Mouse (Mus musculus): Measurements from ENCODE around the gene Orc5. TPM values are rescaled to one million over a fixed set of nuclear protein-coding genes. Genes with fewer than 3 reads are reported as not detected.

The Orc5 gene
- polyA plus RNA-seq, 2 experiments, result 12.8 to 55.8 TPM

GRCm38 (mm10) chr5:22451764-22452163 is 98.5 kb downstream of the Orc5 start:
- Histone ChIP-seq H3K4me2 (ENCODE audit: low read depth) (no peak overlapping the region), H3K27ac (no peak overlapping the region), H3K27me3 (ENCODE audit: control insufficient read depth, insufficient read depth, low read length) (no peaks in the 10 kb centered on the region), H3K4me1 (replicated peaks; ENCODE audit: control insufficient read depth in 2 of 2, insufficient read depth in 2 of 2, low read length in 1 of 2) (no peaks in the 10 kb centered on the region), H3K9ac (replicated peaks) (no peak overlapping the region), H3K36me3 (replicated peaks; ENCODE audit: control insufficient read depth, insufficient read depth, low read depth) (no peaks in the 10 kb centered on the region), H3K4me3 (ENCODE audit: insufficient read depth in 1 of 2, low read depth in 2 of 2, low read length in 2 of 2) (no peak overlapping the region), H3K9me3 (ENCODE audit: control insufficient read depth, low read length) (no peaks in the 10 kb centered on the region)
- 44% methylated on average over 3 of the region's 3 CpGs for WGBS (ENCODE audit: insufficient replicate concordance)
- DNase-seq (ENCODE audit: low read depth in 3 of 3, low spot score in 3 of 3) (no peak), ATAC-seq (ENCODE audit: insufficient read depth) (no peak)
- TF ChIP-seq CTCF (IDR thresholded peaks at IDR 0.05; ENCODE audit: low read depth) (no peak), EP300 (IDR thresholded peaks at IDR 0.05; ENCODE audit: low read depth) (no peak)

DNA sequence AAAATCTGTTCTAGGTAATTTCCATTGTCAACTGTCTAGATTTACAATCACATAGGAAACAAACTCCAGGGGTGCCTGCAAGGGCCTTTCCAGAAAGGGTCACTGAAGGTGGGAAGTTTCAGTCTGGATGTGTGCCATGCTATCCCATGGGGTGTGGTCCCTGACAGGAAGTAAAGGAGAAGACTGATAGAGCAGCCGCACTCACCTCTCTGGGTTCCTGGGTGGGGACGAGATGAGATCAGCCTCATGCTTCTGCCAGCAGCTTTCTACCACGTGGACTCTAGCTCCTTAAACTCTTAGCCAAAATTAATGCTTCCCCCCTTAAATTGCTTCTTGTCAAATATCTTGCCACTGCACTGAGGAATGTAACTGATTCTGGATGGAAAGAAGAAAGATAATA is 100.7 kb downstream of the Orc5 start:
- WGBS (ENCODE audit: insufficient replicate concordance), result 27% methylated on average over 3 of the region's 3 CpGs
- Histone ChIP-seq H3K27ac (no peak overlapping the region), H3K9me3 (ENCODE audit: control insufficient read depth, low read length) (no peaks in the 10 kb centered on the region), H3K36me3 (replicated peaks; ENCODE audit: control insufficient read depth, insufficient read depth, low read depth) (no peaks in the 10 kb centered on the region), H3K27me3 (ENCODE audit: control insufficient read depth, insufficient read depth, low read length) (no peaks in the 10 kb centered on the region), H3K4me2 (ENCODE audit: low read depth) (no peak overlapping the region), H3K4me1 (replicated peaks; ENCODE audit: control insufficient read depth in 2 of 2, insufficient read depth in 2 of 2, low read length in 1 of 2) (no peaks in the 10 kb centered on the region), H3K9ac (replicated peaks) (no peak overlapping the region), H3K4me3 (ENCODE audit: insufficient read depth in 1 of 2, low read depth in 2 of 2, low read length in 2 of 2) (no peak overlapping the region)
- DNase-seq (ENCODE audit: low read depth in 3 of 3, low spot score in 3 of 3) (no peak), ATAC-seq (ENCODE audit: insufficient read depth) (no peak)
- TF ChIP-seq CTCF (IDR thresholded peaks at IDR 0.05; ENCODE audit: low read depth), result no peak
- TF ChIP-seq EP300 (IDR thresholded peaks at IDR 0.05; ENCODE audit: low read depth), result no peak

Other genes starting within 250 kb of the Orc5 start
- gene Reln, start 205.7 kb downstream of the Orc5 start, polyA plus RNA-seq (2012; rRNA removed), result 25.4 and 38.7 TPM in 2 replicates
- gene Reln, start 205.7 kb downstream of the Orc5 start, polyA plus RNA-seq (2014; fragmentation: Nextera tagmentation; extraction: Ambion mirVana), result 25.7 and 27.4 TPM in 2 replicates
- 0.01 and 0.04 TPM in 2 replicates for gene Lhfpl3, start 195.6 kb upstream of the Orc5 start, polyA plus RNA-seq (2012; rRNA removed)
- gene Lhfpl3, start 195.6 kb upstream of the Orc5 start, polyA plus RNA-seq (2014; fragmentation: Nextera tagmentation; extraction: Ambion mirVana), result not detected in 2 replicates